In the genomic region with DNA sequence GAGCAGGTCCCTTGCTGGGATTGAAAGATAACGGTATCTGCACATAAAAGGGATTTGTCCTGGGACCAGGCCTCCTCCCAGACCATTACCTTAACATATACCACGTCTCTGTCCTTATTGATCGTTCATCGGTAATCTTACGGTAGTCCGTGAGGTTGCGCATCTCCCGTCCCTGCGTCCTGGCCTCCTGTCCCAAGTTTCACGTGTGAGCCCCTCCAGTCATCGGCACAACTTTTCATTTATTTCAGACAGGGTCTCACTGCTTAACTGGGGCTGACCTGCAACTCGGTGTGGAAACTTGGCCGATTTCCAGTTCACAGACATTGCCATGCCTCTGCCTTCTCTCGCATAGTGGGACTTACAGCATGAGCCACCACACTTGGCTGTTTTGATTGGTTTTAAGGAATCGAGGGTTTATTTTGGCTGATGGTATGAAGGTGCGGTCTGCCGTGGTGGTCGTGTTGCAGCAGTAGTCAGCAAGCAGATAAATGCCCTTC, we compare ENCODE assay signal across 8 mouse cellular contexts. TPM values are rescaled to one million over a fixed set of nuclear protein-coding genes. Genes with fewer than 3 reads are reported as not detected.
DNase-seq lines count a peak whose midpoint lies in the region; ATAC-seq and TF ChIP-seq lines count a peak whose summit lies in the region.

No protein-coding gene starts in this region.

- no peak for ATAC-seq in CD4-positive, CD25-positive, alpha-beta regulatory T cell, adult 4 months
- ATAC-seq in liver, embryonic 11.5 days (replicated peaks; ENCODE audit: low FRiP score) = no peak
- no peak for ATAC-seq in stomach, embryonic 16.5 days (ENCODE audit: insufficient read depth, low FRiP score)

- peak; percentile 58 for DNase-seq in CD4-positive, CD25-positive, alpha-beta regulatory T cell, adult 2 months (ENCODE audit: low read depth, low spot score)
- no peak for DNase-seq in testis, postnatal 10 days (ENCODE audit: low spot score)
- no peak for DNase-seq in liver, embryonic 11.5 days (ENCODE audit: low spot score)
- DNase-seq in layer of hippocampus, postnatal 36 days = no peak
- no peak for DNase-seq in frontal cortex, postnatal 14 days (ENCODE audit: low spot score in 2 of 2)

- H3K4me2 ChIP-seq in liver, embryonic 11.5 days = peak overlapping the region; percentile 87
- H3K4me2 ChIP-seq in stomach, embryonic 16.5 days (ENCODE audit: low read depth, low read length) = peak overlapping the region; percentile 90

- H3K36me3 ChIP-seq in testis, adult 2 months (ENCODE audit: control insufficient read depth, insufficient read depth, low read length) = no peaks in the 10 kb centered on the region; the same call in 1 of the 2 replicates
- peaks cover 53% of the 10 kb centered on the region for H3K36me3 ChIP-seq in liver, embryonic 11.5 days (ENCODE audit: control insufficient read depth, insufficient read depth, low read length)
- H3K36me3 ChIP-seq in stomach, embryonic 16.5 days (ENCODE audit: control insufficient read depth, insufficient read depth, low read length) = peaks cover 23% of the 10 kb centered on the region

- WGBS in liver, embryonic 11.5 days = 2% methylated on average over 18 of the region's 18 CpGs
- WGBS in stomach, embryonic 16.5 days = 1% methylated on average over 18 of the region's 18 CpGs

- H3K4me1 ChIP-seq in testis, adult 2 months (ENCODE audit: control insufficient read depth, insufficient read depth, low read length) = peaks cover 11% of the 10 kb centered on the region
- peaks cover 19% of the 10 kb centered on the region for H3K4me1 ChIP-seq in liver, embryonic 11.5 days (replicated peaks; ENCODE audit: control insufficient read depth, insufficient read depth, low read length)
- H3K4me1 ChIP-seq in stomach, embryonic 16.5 days (ENCODE audit: control insufficient read depth, insufficient read depth, low read length) = peaks cover 21% of the 10 kb centered on the region

- peak overlapping the region; percentile 98 for H3K27ac ChIP-seq in testis, adult 2 months (ENCODE audit: control insufficient read depth, insufficient read depth, low read depth, low read length)
- peak overlapping the region; percentile 98 for H3K27ac ChIP-seq in liver, embryonic 11.5 days (ENCODE audit: low read depth, low read length)
- peak overlapping the region; percentile 98 for H3K27ac ChIP-seq in stomach, embryonic 16.5 days (ENCODE audit: low read length)

- no peaks in the 10 kb centered on the region for H3K27me3 ChIP-seq in testis, adult 2 months (ENCODE audit: control insufficient read depth, insufficient read depth, low read length)
- no peaks in the 10 kb centered on the region for H3K27me3 ChIP-seq in liver, embryonic 11.5 days (replicated peaks; ENCODE audit: control insufficient read depth, insufficient read depth, low read length)
- H3K27me3 ChIP-seq in stomach, embryonic 16.5 days (ENCODE audit: control insufficient read depth, insufficient read depth, low read length) = no peaks in the 10 kb centered on the region

- H3K4me3 ChIP-seq in testis, adult 2 months (ENCODE audit: control insufficient read depth, low read depth, low read length) = peak overlapping the region; percentile 95
- H3K4me3 ChIP-seq in liver, embryonic 11.5 days (ENCODE audit: low read depth, low read length) = peak overlapping the region; percentile 89
- H3K4me3 ChIP-seq in stomach, embryonic 16.5 days (replicated peaks; ENCODE audit: low read length) = peak overlapping the region; percentile 94

- H3K9me3 ChIP-seq in liver, embryonic 11.5 days (ENCODE audit: control insufficient read depth, low read length) = no peaks in the 10 kb centered on the region
- no peaks in the 10 kb centered on the region for H3K9me3 ChIP-seq in stomach, embryonic 16.5 days (replicated peaks; ENCODE audit: control insufficient read depth, low read length)

- no peak for TF ChIP-seq POLR2A in testis, adult 2 months (IDR thresholded peaks at IDR 0.05; ENCODE audit: control insufficient read depth, low read depth, low read length)

- H3K9ac ChIP-seq in liver, embryonic 11.5 days (ENCODE audit: low read depth, low read length) = peak overlapping the region; percentile 98
- peak overlapping the region; percentile 99 for H3K9ac ChIP-seq in stomach, embryonic 16.5 days (ENCODE audit: low read length)

- no peak for TF ChIP-seq CTCF in testis, adult 2 months (IDR thresholded peaks at IDR 0.05; ENCODE audit: control insufficient read depth, insufficient read depth, insufficient replicate concordance, low read depth, low read length)

RNA-seq across cellular contexts. Expression of gene Plekhj1, which starts 0.7 kb away (rescaled TPM):
- 100 to 1,000 TPM; 106 to 120 TPM for polyA plus RNA-seq in CD4-positive, CD25-positive, alpha-beta regulatory T cell, adult 4 months (2017; shearing (Covaris generic))
- polyA plus RNA-seq in testis, adult 2 months (2012; rRNA removed) = 41.4 and 45.8 TPM in 2 replicates
- polyA plus RNA-seq in liver, embryonic 11.5 days (2014; fragmentation: Nextera tagmentation; extraction: Ambion mirVana) = 178 and 188 TPM in 2 replicates
- 102 and 114 TPM in 2 replicates for polyA plus RNA-seq in stomach, embryonic 16.5 days (2015; fragmentation: Nextera tagmentation; extraction: Ambion mirVana)
- total RNA-seq in layer of hippocampus, postnatal 36 days (2021) = 10 to 100 TPM; 73.8 to 74.5 TPM

RNA-seq across cellular contexts. Expression of gene Sf3a2, which starts 1.1 kb away (rescaled TPM):
- 10 to 100 TPM; 12.3 to 13.2 TPM for polyA plus RNA-seq in CD4-positive, CD25-positive, alpha-beta regulatory T cell, adult 4 months (2017; shearing (Covaris generic))
- 65.7 and 67.4 TPM in 2 replicates for polyA plus RNA-seq in testis, adult 2 months (2012; rRNA removed)
- polyA plus RNA-seq in liver, embryonic 11.5 days (2014; fragmentation: Nextera tagmentation; extraction: Ambion mirVana) = 116 and 121 TPM in 2 replicates
- polyA plus RNA-seq in stomach, embryonic 16.5 days (2015; fragmentation: Nextera tagmentation; extraction: Ambion mirVana) = 51.3 and 53.7 TPM in 2 replicates
- 10 to 100 TPM; 43.8 to 47.1 TPM for total RNA-seq in layer of hippocampus, postnatal 36 days (2021)

RNA-seq across cellular contexts. Expression of gene Amh, which starts 5.9 kb away (rescaled TPM):
- not detected for polyA plus RNA-seq in CD4-positive, CD25-positive, alpha-beta regulatory T cell, adult 4 months (2017; shearing (Covaris generic))
- polyA plus RNA-seq in testis, adult 2 months (2012; rRNA removed) = 2.5 and 3.2 TPM in 2 replicates
- polyA plus RNA-seq in liver, embryonic 11.5 days (2014; fragmentation: Nextera tagmentation; extraction: Ambion mirVana) = 0.14 TPM in 1 of 2 replicates, not detected in the other
- polyA plus RNA-seq in stomach, embryonic 16.5 days (2015; fragmentation: Nextera tagmentation; extraction: Ambion mirVana) = not detected in 2 replicates
- 1 to 10 TPM; 3.9 to 4.2 TPM for total RNA-seq in layer of hippocampus, postnatal 36 days (2021)

RNA-seq across cellular contexts. Expression of gene Jsrp1, which starts 14.2 kb away (rescaled TPM):
- not detected for polyA plus RNA-seq in CD4-positive, CD25-positive, alpha-beta regulatory T cell, adult 4 months (2017; shearing (Covaris generic))
- 1.2 and 1.4 TPM in 2 replicates for polyA plus RNA-seq in testis, adult 2 months (2012; rRNA removed)
- polyA plus RNA-seq in liver, embryonic 11.5 days (2014; fragmentation: Nextera tagmentation; extraction: Ambion mirVana) = 1.1 and 1.5 TPM in 2 replicates
- 0.65 and 8.4 TPM in 2 replicates for polyA plus RNA-seq in stomach, embryonic 16.5 days (2015; fragmentation: Nextera tagmentation; extraction: Ambion mirVana)
- 1 to 10 TPM; 2.3 to 2.5 TPM for total RNA-seq in layer of hippocampus, postnatal 36 days (2021)

RNA-seq across cellular contexts. Expression of gene Oaz1, which starts 27.3 kb away (rescaled TPM):
- polyA plus RNA-seq in CD4-positive, CD25-positive, alpha-beta regulatory T cell, adult 4 months (2017; shearing (Covaris generic)) = 1,000 to 10,000 TPM; 1,727 to 2,219 TPM
- 261 and 275 TPM in 2 replicates for polyA plus RNA-seq in testis, adult 2 months (2012; rRNA removed)
- polyA plus RNA-seq in liver, embryonic 11.5 days (2014; fragmentation: Nextera tagmentation; extraction: Ambion mirVana) = 1,793 and 1,800 TPM in 2 replicates
- polyA plus RNA-seq in stomach, embryonic 16.5 days (2015; fragmentation: Nextera tagmentation; extraction: Ambion mirVana) = 1,560 and 1,582 TPM in 2 replicates
- 100 to 1,000 TPM; 484 to 486 TPM for total RNA-seq in layer of hippocampus, postnatal 36 days (2021)
